Mouse (Mus musculus) G1E (cell line): Measurements from ENCODE around the gene Stip1. TPM values are rescaled to one million over a fixed set of nuclear protein-coding genes. Genes with fewer than 3 reads are reported as not detected.
A peak's percentile ranks its signal among the peaks of the same experiment; 100 is the strongest.

Experiments
- ATAC-seq: 2 replicates; pipeline ENCODE4 v1.8.0; 2016; ENCODE audit warnings: mild to moderate bottlenecking; ENCODE audit not compliant: insufficient number of reproducible peaks, poor library complexity, low FRiP score, severe bottlenecking; ENCODE audit errors: extremely low read depth
- DNase-seq: peaks from one replicate; pipeline ENCODE4 v3.0.0; 2012; ENCODE audit warnings: low spot score
- H3K27me3 ChIP-seq: 2 replicates; pipeline ENCODE4 v1.6.1; 2012; ENCODE audit warnings: mild to moderate bottlenecking, low read length, inconsistent platforms; ENCODE audit not compliant: insufficient read depth
- H3K36me3 ChIP-seq: replicated peaks from 2 replicates; pipeline ENCODE3; 2012; ENCODE audit warnings: mild to moderate bottlenecking, inconsistent platforms
- H3K4me1 ChIP-seq: 2 replicates; pipeline ENCODE4 v1.6.1; 2012; ENCODE audit warnings: low read depth, low read length, inconsistent platforms, mixed read lengths; ENCODE audit not compliant: insufficient read depth
- H3K4me3 ChIP-seq: 2 replicates; pipeline ENCODE4 v1.5.1; 2012; ENCODE audit warnings: low read depth, mild to moderate bottlenecking, inconsistent platforms, low read length, moderate library complexity, mixed read lengths
- H3K9me3 ChIP-seq: replicated peaks from 2 replicates; pipeline ENCODE4 v1.6.1; 2012; ENCODE audit warnings: inconsistent platforms
- CTCF ChIP-seq: IDR thresholded peaks from 2 replicates; pipeline ENCODE4 v1.5.1; 2012; ENCODE audit warnings: low read depth, low read length, inconsistent platforms, mixed read lengths
- GATA1 ChIP-seq: IDR thresholded peaks from 2 replicates; pipeline ENCODE4 v1.6.1; 2012; ENCODE audit warnings: borderline replicate concordance, low read length, inconsistent platforms, mixed read lengths
- GATA2 ChIP-seq: IDR thresholded peaks from 2 replicates; pipeline ENCODE4 v1.6.1; 2012; ENCODE audit warnings: low read depth, low read length, inconsistent platforms, borderline replicate concordance
- POLR2AphosphoS5 ChIP-seq: IDR thresholded peaks from 2 replicates; pipeline ENCODE4 v1.6.1; 2012; ENCODE audit warnings: low read depth, low read length, inconsistent platforms; ENCODE audit not compliant: insufficient replicate concordance
- TAL1 ChIP-seq: conservative IDR thresholded peaks from 2 replicates; pipeline ENCODE4 v1.6.1; 2012; ENCODE audit warnings: low read depth, low read length, inconsistent platforms, mixed read lengths
- polyA plus RNA-seq: library from polyadenylated mRNA; stranded (reverse); fragments of >175 nt; gene quantifications from 2 replicates; pipeline ENCODE4 v1.2.3, GENCODE M21; 2012
- total RNA-seq, 2 experiments: library from RNA; stranded (forward) in 1 of 2; stranded (reverse) in 1 of 2; fragments of 200-1000 nt in 1 of 2; fragments of >200 nt in 1 of 2; fragmentation: Nextera tagmentation in 1 of 2; gene quantifications; 2 replicates each; pipeline ENCODE4 v1.2.3; 2014 to 2017

Stip1 gene
- total and polyA plus RNA-seq, 3 experiments = 224 to 301 (median 279) TPM

DNA sequence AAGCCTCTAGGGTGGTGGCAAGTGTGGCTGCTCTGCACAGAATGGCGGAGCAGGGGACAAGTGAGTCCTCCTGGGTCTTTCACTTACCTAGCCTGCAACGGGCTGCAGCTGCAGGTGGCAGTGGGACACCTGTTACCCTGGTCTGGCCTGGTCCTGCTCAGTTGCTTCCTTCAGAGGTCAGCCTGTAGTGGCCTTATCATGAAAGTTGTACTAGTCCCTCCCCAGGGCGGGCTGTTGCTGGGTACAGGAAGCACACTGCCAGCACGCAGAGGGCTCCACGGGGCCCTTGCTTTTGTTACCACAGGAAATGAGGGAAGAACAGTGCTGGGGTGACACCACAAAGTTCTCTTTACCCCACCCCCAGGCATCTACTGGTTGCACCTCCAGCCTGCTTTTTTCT, 20.6 kb downstream of the Stip1 start, which contains the start of gene Fermt3:
Fermt3 (minus strand) TSS at position 279 of the 400 bp plus-strand sequence.
- ATAC-seq (peak; percentile 71), DNase-seq (peak; percentile 73)
- peak within 1 kb of the TSS; percentile 67 for H3K4me3 ChIP-seq
- no peak for TF ChIP-seq GATA1
- no peak for TF ChIP-seq TAL1
- TF ChIP-seq POLR2AphosphoS5 = no peak
- TF ChIP-seq GATA2 = no peak
- no peak for TF ChIP-seq CTCF
- H3K27me3 ChIP-seq = no peaks in the 10 kb centered on the region
- no peaks in the 10 kb centered on the region for H3K9me3 ChIP-seq
- peaks cover 95% of the 10 kb centered on the region for H3K36me3 ChIP-seq
- peaks cover 61% of the 10 kb centered on the region for H3K4me1 ChIP-seq

DNA sequence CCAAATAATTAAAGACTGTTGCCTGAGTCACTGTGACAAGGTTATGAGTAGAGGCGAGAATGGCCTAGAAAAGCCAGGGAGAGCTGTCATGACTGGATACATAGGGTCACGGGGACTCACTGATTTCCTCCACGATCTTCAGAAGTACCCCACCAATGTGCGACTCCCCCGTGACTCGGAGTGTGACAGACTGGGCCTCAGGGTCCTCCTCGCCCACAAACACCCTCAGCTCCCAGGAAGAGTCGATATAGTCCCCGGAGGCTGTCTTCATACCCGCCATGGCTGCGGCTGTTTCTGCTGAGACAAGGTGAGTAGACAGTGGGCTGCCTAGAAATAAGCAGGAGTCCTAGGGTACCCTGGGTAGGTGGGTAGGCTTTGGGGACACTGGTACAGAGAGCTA, 21.2 kb downstream of the Stip1 start:
- Histone ChIP-seq H3K36me3 (peaks cover 95% of the 10 kb centered on the region), H3K9me3 (no peaks in the 10 kb centered on the region), H3K4me1 (peaks cover 61% of the 10 kb centered on the region), H3K27me3 (no peaks in the 10 kb centered on the region), H3K4me3 (peak overlapping the region; percentile 67)
- TF ChIP-seq GATA1 (no peak), POLR2AphosphoS5 (no peak), GATA2 (no peak), CTCF (no peak), TAL1 (no peak)
- ATAC-seq = no peak
- DNase-seq = peak; percentile 14

DNA sequence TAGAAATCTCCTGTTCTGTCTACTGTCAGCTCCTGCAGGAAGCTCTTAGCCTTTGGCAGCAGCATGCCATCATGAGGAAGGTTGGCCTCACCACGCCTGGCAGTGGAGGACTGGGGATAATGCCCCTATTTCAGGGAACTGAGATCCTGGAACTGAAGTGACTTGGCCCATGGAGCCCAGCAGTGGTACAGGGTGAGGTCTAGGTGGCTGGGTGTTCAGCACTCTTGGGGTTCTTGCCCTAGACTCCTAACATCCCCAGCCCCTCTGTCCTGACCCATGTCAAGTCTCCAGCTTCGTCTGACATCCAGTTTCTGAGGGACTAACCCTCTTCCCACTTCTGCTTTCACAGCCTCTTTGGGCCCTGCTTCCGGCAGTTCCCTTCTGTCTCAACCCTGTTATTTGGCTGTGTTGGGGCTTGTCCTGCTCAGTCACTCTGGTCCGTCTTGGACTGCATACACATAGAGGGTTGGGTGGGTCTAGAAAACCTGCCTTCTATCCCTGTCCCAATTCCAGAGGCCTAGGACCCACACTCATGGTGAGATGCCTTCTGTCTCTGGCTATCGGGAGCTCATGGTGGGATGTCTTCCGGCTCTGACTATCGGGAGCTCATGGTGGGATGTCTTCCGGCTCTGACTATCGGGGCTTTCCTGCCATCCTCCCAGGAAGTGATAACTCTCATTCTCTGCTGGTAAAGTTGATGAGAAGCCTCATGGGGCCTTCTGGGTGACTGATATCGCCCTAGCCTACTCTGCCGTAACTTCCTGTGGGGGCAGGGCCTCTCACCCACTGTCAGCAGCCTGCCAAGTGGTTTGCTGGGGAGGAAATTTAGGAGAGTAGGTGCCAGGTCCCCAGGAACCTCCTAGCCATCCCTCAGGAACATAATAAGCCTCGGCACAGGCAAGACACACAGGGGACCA, 22.0 kb downstream of the Stip1 start:
- DNase-seq (peak; percentile 55), ATAC-seq (peak; percentile 59)
- H3K4me3 ChIP-seq = peak overlapping the region; percentile 67
- H3K36me3 ChIP-seq = peaks cover 95% of the 10 kb centered on the region
- peaks cover 58% of the 10 kb centered on the region for H3K4me1 ChIP-seq
- no peaks in the 10 kb centered on the region for H3K9me3 ChIP-seq
- H3K27me3 ChIP-seq = no peaks in the 10 kb centered on the region
- TF ChIP-seq GATA2 (no peak), CTCF (no peak), TAL1 (no peak), GATA1 (no peak), POLR2AphosphoS5 (no peak)

DNA sequence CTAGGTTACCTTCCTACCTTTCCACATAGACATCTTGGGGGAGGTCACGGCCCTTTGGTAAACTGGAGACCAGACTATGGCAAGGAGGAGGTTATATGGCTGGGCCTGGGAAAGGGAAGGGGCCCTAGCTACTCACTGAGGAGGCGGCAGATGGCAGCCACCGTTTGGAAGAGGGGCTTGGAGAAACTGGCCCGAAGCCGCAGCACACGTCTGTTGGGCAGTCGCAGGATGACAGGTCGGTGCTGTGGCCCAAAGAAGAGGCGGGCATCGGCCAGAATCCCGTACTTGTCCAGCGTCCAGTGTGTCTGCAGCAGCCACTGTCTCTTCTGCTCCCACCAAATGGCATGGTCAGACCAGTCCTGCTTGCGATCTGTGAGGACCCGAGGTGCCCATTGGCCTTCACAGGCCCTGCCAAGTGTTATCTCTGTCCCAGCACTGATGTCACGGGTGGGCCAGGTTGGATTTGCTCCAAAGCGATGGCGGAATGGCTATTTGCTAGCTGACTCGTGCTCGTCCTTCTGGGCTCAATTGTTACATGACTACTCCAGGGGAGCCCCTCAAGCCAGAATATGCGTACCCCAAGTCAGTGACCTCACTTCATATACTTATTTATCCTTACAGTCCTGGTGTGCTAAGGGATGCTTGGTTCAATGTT, 25.2 kb downstream of the Stip1 start:
- Histone ChIP-seq H3K36me3 (peaks cover 80% of the 10 kb centered on the region), H3K4me1 (peaks cover 35% of the 10 kb centered on the region)

DNA sequence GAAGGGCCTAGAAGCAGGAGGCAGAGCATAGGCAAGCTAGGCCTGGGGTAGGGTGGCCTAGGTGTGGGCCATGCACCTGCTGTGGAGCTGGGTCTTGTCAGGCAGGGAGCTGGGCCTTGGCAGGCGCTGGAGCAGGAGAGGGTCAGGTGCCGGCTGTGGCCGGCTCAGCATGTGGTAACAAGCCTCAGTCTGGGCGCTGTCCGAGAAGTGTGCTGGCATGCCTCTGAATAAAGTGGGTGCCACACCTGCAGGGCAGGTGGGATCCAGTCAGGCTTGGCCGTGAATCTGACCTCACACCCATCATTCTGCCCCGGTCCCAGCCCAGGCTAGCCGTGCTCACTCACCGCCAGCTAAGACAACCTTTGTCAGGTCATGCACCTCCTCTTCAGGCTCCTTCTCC, 25.8 kb downstream of the Stip1 start:
- H3K36me3 ChIP-seq = peaks cover 79% of the 10 kb centered on the region
- no peaks in the 10 kb centered on the region for H3K9me3 ChIP-seq
- DNase-seq (no peak), ATAC-seq (no peak)
- H3K4me1 ChIP-seq = peaks cover 29% of the 10 kb centered on the region
- H3K27me3 ChIP-seq = no peaks in the 10 kb centered on the region
- no peak overlapping the region for H3K4me3 ChIP-seq
- TF ChIP-seq GATA1 (no peak), TAL1 (no peak), GATA2 (no peak), CTCF (no peak), POLR2AphosphoS5 (no peak)

More for the DNA sequence above, 25.2 kb downstream of the Stip1 start:
- H3K4me3 ChIP-seq = no peak overlapping the region
- ATAC-seq (no peak), DNase-seq (no peak)
- H3K27me3 ChIP-seq = no peaks in the 10 kb centered on the region
- no peaks in the 10 kb centered on the region for H3K9me3 ChIP-seq
- TF ChIP-seq TAL1 (no peak), CTCF (no peak)

DNA sequence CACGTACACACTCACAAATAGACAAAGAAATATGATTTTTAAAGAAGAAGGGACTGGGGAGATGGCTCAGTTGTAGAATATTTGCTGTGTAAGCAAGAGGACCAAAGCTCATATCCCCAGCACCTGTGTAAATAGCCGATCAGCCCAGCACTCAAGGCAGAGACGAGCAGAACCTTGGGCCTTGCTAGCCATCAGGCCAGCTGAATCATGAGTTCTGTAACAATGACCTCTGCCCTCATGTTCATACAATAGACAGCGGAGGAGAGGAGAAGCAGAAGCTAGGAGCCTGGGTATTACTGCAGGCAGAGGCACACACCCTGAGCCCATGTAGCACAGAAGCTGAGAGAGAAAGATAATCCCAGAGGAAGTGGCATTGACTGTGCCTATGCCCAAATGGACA, 27.3 kb downstream of the Stip1 start:
- no peak for DNase-seq
- Histone ChIP-seq H3K36me3 (peaks cover 75% of the 10 kb centered on the region), H3K27me3 (no peaks in the 10 kb centered on the region; the same call in 1 of the 2 replicates), H3K4me1 (peaks cover 17% of the 10 kb centered on the region), H3K4me3 (no peak overlapping the region), H3K9me3 (no peaks in the 10 kb centered on the region)
- TF ChIP-seq TAL1 = no peak
- ATAC-seq = no peak
